Mouse (Mus musculus) stomach, embryonic 16.5 days (tissue): Measurements from ENCODE around the gene Brox. TPM values are rescaled to one million over a fixed set of nuclear protein-coding genes. Genes with fewer than 3 reads are reported as not detected.
"Not testable (repeated sequence)": the region's sequence is repeated elsewhere in the genome, so short reads cannot be mapped to it uniquely, and the experiment has no call there.

Source experiments
- ATAC-seq: fragments of 200-750 bp; cut with Nextera tagmentation; 2 replicates; pipeline ENCODE4 v1.8.0; 2017; ENCODE audit warnings: moderate number of reproducible peaks, moderate TSS enrichment; ENCODE audit not compliant: insufficient read depth, low FRiP score
- H3K27ac ChIP-seq: fragments of 300-500 bp; sonication (generic); 2 replicates; pipeline ENCODE4 v1.5.1; 2014; ENCODE audit warnings: low read length
- H3K27me3 ChIP-seq: fragments of 300-500 bp; sonication (generic); 2 replicates; pipeline ENCODE4 v1.6.1; 2014; ENCODE audit warnings: low read length, control low read depth, mixed read lengths; ENCODE audit not compliant: control insufficient read depth, insufficient read depth
- H3K36me3 ChIP-seq: fragments of 300-500 bp; sonication (generic); 2 replicates; pipeline ENCODE4 v1.6.1; 2014; ENCODE audit warnings: low read length; ENCODE audit not compliant: control insufficient read depth, insufficient read depth
- H3K4me1 ChIP-seq: fragments of 300-500 bp; sonication (generic); 2 replicates; pipeline ENCODE4 v1.6.1; 2014; ENCODE audit warnings: low read length, control low read depth, mixed read lengths; ENCODE audit not compliant: control insufficient read depth, insufficient read depth
- H3K4me2 ChIP-seq: fragments of 300-500 bp; sonication (generic); 2 replicates; pipeline ENCODE4 v1.6.1; 2014; ENCODE audit warnings: low read depth, low read length, mixed read lengths
- H3K4me3 ChIP-seq: fragments of 300-500 bp; sonication (generic); replicated peaks from 2 replicates; pipeline ENCODE4 v1.5.1; 2014; ENCODE audit warnings: mild to moderate bottlenecking, low read length
- H3K9ac ChIP-seq: fragments of 300-500 bp; sonication (generic); 2 replicates; pipeline ENCODE4 v1.6.1; 2014; ENCODE audit warnings: low read length
- H3K9me3 ChIP-seq: fragments of 300-500 bp; sonication (generic); replicated peaks from 2 replicates; pipeline ENCODE4 v1.6.1; 2016; ENCODE audit warnings: low read length, control low read depth; ENCODE audit not compliant: control insufficient read depth
- WGBS: fragments of 180-500 bp; shearing (Covaris S2); extraction: QIAGEN DNeasy Blood & Tissue Kit; methylation state at CpG from one replicate; pipeline ENCODE4 v1.1.7; 2014; 5-methylcytosine and 5-hydroxymethylcytosine counted together
- polyA plus RNA-seq: library from polyadenylated mRNA; unstranded; fragments of >200 nt; fragmentation: Nextera tagmentation; extraction: Ambion mirVana; gene quantifications from 2 replicates; pipeline ENCODE4 v1.2.1, GENCODE M21; 2015

Brox gene
- polyA plus RNA-seq, 1 experiment from 2014 or later: 45.6 TPM

DNA sequence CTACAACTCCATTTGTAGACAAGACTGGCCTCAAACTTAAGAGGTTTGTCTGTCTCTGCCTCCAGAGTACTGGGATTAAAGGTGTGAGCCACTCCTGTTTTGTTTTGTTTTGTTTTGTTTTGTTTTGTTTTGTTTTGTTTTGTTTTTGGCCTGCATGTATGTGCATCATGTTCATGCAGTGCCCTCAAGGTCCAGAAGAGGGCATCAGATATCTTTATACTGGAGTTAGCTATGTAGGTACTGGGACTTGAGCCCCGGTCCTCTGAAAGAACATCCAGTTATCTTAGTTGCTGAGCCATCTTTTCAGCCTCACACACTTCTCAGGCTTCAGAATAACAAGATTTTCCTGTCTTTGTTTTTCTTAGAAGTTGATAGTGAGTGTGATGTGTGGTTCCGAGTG, 18.7 kb upstream of the Brox start:
- 79% methylated on average over 2 of the region's 2 CpGs for WGBS
- no peak overlapping the region for H3K4me2 ChIP-seq
- H3K4me1 ChIP-seq: no peaks in the 10 kb centered on the region
- ATAC-seq: no peak
- no peak overlapping the region for H3K27ac ChIP-seq
- H3K9ac ChIP-seq: no peak overlapping the region
- peaks cover 28% of the 10 kb centered on the region for H3K36me3 ChIP-seq
- no peak overlapping the region for H3K4me3 ChIP-seq
- no peaks in the 10 kb centered on the region for H3K27me3 ChIP-seq
- H3K9me3 ChIP-seq: no peaks in the 10 kb centered on the region

DNA sequence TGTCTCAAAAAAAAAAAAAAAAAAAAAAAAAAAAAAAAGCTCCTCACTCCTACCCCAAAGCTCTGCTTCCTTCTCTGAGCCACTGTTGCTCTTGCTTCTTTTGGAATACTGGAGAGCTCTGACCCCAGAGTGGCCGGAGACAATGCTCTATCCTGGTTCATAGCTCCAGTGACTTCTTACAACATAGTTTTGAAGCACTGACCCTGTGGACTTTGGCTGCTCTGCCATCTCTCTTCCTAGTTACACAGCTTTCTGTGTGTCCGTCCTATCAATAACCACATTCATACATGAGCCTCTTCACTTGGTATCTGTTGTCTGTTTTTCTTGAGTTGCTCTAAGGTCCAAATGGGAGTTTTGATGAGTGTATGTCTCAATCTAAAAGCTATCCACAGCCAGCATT, 15.0 kb upstream of the Brox start:
- no peak overlapping the region for H3K27ac ChIP-seq
- no peaks in the 10 kb centered on the region for H3K4me1 ChIP-seq
- 89% methylated on average over 2 of the region's 2 CpGs for WGBS
- H3K4me3 ChIP-seq: no peak overlapping the region
- no peaks in the 10 kb centered on the region for H3K27me3 ChIP-seq
- no peaks in the 10 kb centered on the region for H3K9me3 ChIP-seq
- no peak for ATAC-seq
- no peak overlapping the region for H3K9ac ChIP-seq
- no peak overlapping the region for H3K4me2 ChIP-seq
- peaks cover 14% of the 10 kb centered on the region for H3K36me3 ChIP-seq

DNA sequence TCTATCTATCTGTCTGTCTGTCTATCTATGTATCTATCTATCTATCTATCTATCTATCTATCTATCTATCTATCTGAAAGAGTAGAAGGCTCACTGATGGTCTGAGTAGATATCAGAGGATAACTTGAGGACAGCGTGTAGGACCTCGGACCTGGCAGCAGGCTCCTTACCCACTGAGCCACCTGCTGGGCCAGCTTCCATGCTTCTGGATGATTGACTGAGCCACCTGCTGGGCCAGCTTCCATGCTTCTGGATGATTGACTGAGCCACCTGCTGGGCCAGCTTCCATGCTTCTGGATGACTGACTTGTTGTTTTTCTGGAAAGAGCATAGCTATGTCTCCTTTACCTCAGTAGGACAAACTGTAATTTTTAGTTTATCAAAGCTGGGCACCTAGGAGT, 12.5 kb upstream of the Brox start:
- H3K36me3 ChIP-seq, H3K9me3 ChIP-seq, ATAC-seq, H3K27ac ChIP-seq, H3K9ac ChIP-seq, H3K4me2 ChIP-seq, H3K27me3 ChIP-seq, H3K4me3 ChIP-seq, H3K4me1 ChIP-seq: not testable (repeated sequence)
- 92% methylated on average over 2 of the region's 2 CpGs for WGBS

GRCm38 (mm10) chr1:183308476-183308875, 11.4 kb upstream of the Brox start:
- H3K4me2 ChIP-seq: no peak overlapping the region
- H3K27me3 ChIP-seq: no peaks in the 10 kb centered on the region
- no peak overlapping the region for H3K4me3 ChIP-seq
- no peaks in the 10 kb centered on the region for H3K4me1 ChIP-seq
- no peak overlapping the region for H3K27ac ChIP-seq
- no peaks in the 10 kb centered on the region for H3K36me3 ChIP-seq
- no peak for ATAC-seq
- H3K9me3 ChIP-seq: no peaks in the 10 kb centered on the region
- 80% methylated on average over 1 of the region's 1 CpGs for WGBS
- no peak overlapping the region for H3K9ac ChIP-seq

DNA sequence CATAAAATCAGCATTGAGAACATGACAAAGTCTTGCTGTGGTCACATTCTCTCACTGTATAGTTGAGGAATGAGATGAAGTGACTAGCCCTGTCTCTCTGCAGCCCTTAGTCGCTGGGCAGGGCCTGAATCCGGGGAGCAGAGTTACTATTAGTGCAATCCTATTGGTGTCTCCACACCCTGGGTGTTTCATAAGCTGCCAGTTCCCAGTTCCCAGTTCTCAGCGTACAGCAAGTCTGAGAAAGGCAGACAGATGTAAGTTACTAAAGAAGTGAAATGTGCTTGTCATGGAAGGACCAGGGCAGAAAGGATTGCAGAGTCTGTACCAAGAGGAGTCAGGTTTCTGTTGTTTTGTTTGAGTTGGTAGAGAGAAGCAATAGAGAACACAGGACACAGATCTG, 10.5 kb upstream of the Brox start:
- WGBS: 78% methylated on average over 3 of the region's 3 CpGs

GRCm38 (mm10) chr1:183299161-183299560, 2.1 kb upstream of the Brox start:
- Histone ChIP-seq H3K4me2 (no peak overlapping the region), H3K27me3 (no peaks in the 10 kb centered on the region), H3K36me3 (no peaks in the 10 kb centered on the region), H3K9ac (no peak overlapping the region), H3K4me3 (no peak overlapping the region), H3K4me1 (no peaks in the 10 kb centered on the region), H3K9me3 (no peaks in the 10 kb centered on the region), H3K27ac (no peak overlapping the region)
- 86% methylated on average over 6 of the region's 6 CpGs for WGBS
- no peak for ATAC-seq

More for the DNA sequence above, 10.5 kb upstream of the Brox start:
- no peak overlapping the region for H3K4me2 ChIP-seq
- H3K9ac ChIP-seq: no peak overlapping the region
- no peak overlapping the region for H3K27ac ChIP-seq
- no peaks in the 10 kb centered on the region for H3K4me1 ChIP-seq
- no peaks in the 10 kb centered on the region for H3K27me3 ChIP-seq
- H3K4me3 ChIP-seq: no peak overlapping the region
- no peak for ATAC-seq
- H3K9me3 ChIP-seq: no peaks in the 10 kb centered on the region
- H3K36me3 ChIP-seq: no peaks in the 10 kb centered on the region

DNA sequence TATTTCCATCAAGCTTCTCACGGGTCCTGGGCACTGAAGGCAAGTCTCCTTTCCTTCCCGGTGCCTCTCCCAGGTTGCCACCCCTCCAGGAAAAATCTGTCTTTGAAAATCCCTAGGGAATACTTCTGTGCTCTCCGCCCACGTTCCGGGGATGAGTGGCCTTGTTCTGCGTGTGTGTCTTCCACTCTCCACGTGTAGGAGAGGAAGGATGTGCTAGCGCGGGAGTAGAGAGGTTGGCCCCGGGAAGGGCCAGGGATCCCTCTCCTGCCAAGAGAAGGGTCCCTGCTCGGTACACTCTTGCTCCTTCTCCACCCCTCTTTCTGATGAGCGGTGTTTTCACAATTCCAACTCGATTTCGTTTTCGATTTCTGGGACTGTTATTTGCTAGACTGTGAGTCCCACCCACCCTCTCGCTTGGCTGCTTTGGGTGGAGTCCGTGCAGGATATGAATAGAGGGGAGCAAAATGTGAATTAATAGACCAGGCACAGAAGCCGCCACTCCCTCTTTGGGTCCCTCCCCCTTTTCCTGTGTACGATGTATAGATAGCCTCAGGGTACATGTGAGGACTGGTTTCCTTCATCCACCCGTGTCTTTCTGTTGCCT, 919 bp upstream of the Brox start:
- Histone ChIP-seq H3K9me3 (no peaks in the 10 kb centered on the region), H3K4me3 (peak overlapping the region; percentile 53), H3K4me1 (no peaks in the 10 kb centered on the region), H3K27ac (peak overlapping the region; percentile 34), H3K36me3 (no peaks in the 10 kb centered on the region; the same call in 1 of the 2 replicates), H3K27me3 (no peaks in the 10 kb centered on the region), H3K9ac (peak overlapping the region; percentile 61), H3K4me2 (peak overlapping the region; percentile 54)
- WGBS: 0% methylated on average over 20 of the region's 20 CpGs
- peak; percentile 25; the same call in 1 of the 2 replicates for ATAC-seq

- H3K9me3 ChIP-seq: no peaks in the 10 kb centered on the region
- no peaks in the 10 kb centered on the region for H3K4me1 ChIP-seq
- H3K27ac ChIP-seq: peak overlapping the region; percentile 34
- no peaks in the 10 kb centered on the region; the same call in 1 of the 2 replicates for H3K36me3 ChIP-seq
- under 1% methylated on average over 30 of the region's 30 CpGs for WGBS
- no peak; the same call in 1 of the 2 replicates for ATAC-seq
- H3K4me2 ChIP-seq: peak overlapping the region; percentile 54
- H3K27me3 ChIP-seq: no peaks in the 10 kb centered on the region
- H3K9ac ChIP-seq: peak overlapping the region; percentile 61
- H3K4me3 ChIP-seq: peak overlapping the region; percentile 53
Observed at GRCm38 (mm10) chr1:183297473-183297885, 410 bp upstream of the Brox start.

- H3K27me3 ChIP-seq: no peaks in the 10 kb centered on the region
- H3K4me2 ChIP-seq: peak within 1 kb of the TSS; percentile 54
- peak within 1 kb of the TSS; percentile 67 for H3K9ac ChIP-seq
- H3K4me3 ChIP-seq: peak within 1 kb of the TSS; percentile 53
- no peaks in the 10 kb centered on the region for H3K4me1 ChIP-seq
- no peaks in the 10 kb centered on the region for H3K9me3 ChIP-seq
- no peak for ATAC-seq
- H3K27ac ChIP-seq: peak within 1 kb of the TSS; percentile 47
- no peaks in the 10 kb centered on the region; the same call in 1 of the 2 replicates for H3K36me3 ChIP-seq
- under 1% methylated on average over 26 of the region's 26 CpGs for WGBS
Observed at GRCm38 (mm10) chr1:183296465-183296864, 604 bp downstream of the Brox start, which contains the start of gene Aida. Aida (plus strand) TSS chr1:183296590.
